Mouse (Mus musculus) left cerebral cortex, postnatal 14 days (tissue): Measurements from ENCODE around the gene Ptprm. TPM values are rescaled to one million over a fixed set of nuclear protein-coding genes. Genes with fewer than 3 reads are reported as not detected.

Experiments used
- DNase-seq, 2 experiments: peaks; one replicate each; pipeline ENCODE4 v3.0.0; 2021 to 2022; ENCODE audit warnings: low spot score in 2 of 2, mixed read lengths in 1 of 2
- intact Hi-C: fragments of 180-260 bp; cut with DNase I; formaldehyde crosslinking; loops from one replicate; pipeline ENCODE4 v1.15.1; 2025
- microRNA-seq, 2 experiments: library from miRNA; unstranded; fragments of <30 nt; microRNA quantifications; one replicate each; pipeline ENCODE4 v1.2.0; 2022
- total RNA-seq, 2 experiments: library from RNA; stranded (reverse); gene quantifications; 2 replicates each; pipeline ENCODE4 v1.2.3; 2021

Gene Ptprm
- total RNA-seq, 2 experiments from 2014 or later = 36.2 to 41.9 TPM

GRCm38 (mm10) chr17:66687543-66687942 lies 666.7 kb downstream of the Ptprm start:
- DNase-seq = no peak
- intact Hi-C loops = no loop called here

GRCm38 (mm10) chr17:66686701-66687489 lies 667.4 kb downstream of the Ptprm start:
- DNase-seq = peak in 1 of 2 experiments; percentile 25
- intact Hi-C loops = no loop called here

GRCm38 (mm10) chr17:66683411-66683810 lies 670.8 kb downstream of the Ptprm start:
- intact Hi-C loops = loop anchor here (5.0 kb wide), 1 partner anchor 69 kb away; no protein-coding TSS in a partner anchor

GRCm38 (mm10) chr17:66680662-66681061 lies 673.6 kb downstream of the Ptprm start:
- intact Hi-C loops = loop anchor here (5.0 kb wide), 1 partner anchor 72 kb away; no protein-coding TSS in a partner anchor
- peak; percentile 22 to 55 for DNase-seq

More at GRCm38 (mm10) chr17:66683411-66683810, 670.8 kb downstream of the Ptprm start:
- no peak for DNase-seq

- intact Hi-C loops = no loop called here
- DNase-seq = no peak
Observed at GRCm38 (mm10) chr17:66674667-66675066, 679.6 kb downstream of the Ptprm start.

- intact Hi-C loops = no loop called here
- DNase-seq = no peak
Observed at GRCm38 (mm10) chr17:66671715-66672230, 682.5 kb downstream of the Ptprm start.

- intact Hi-C loops = no loop called here
- no peak for DNase-seq
Observed at GRCm38 (mm10) chr17:66671287-66671686, 683.0 kb downstream of the Ptprm start.

GRCm38 (mm10) chr17:66665791-66666190 lies 688.5 kb downstream of the Ptprm start:
- DNase-seq = no peak
- intact Hi-C loops = no loop called here

GRCm38 (mm10) chr17:66665201-66665756 lies 689.0 kb downstream of the Ptprm start:
- intact Hi-C loops = no loop called here
- DNase-seq = no peak

- intact Hi-C loops = no loop called here
- no peak for DNase-seq
Observed at GRCm38 (mm10) chr17:66664796-66665195, 689.5 kb downstream of the Ptprm start.

- intact Hi-C loops = no loop called here
- DNase-seq = no peak
Observed at GRCm38 (mm10) chr17:66659242-66659641, 695.0 kb downstream of the Ptprm start.

- intact Hi-C loops = no loop called here
- DNase-seq = no peak
Observed at GRCm38 (mm10) chr17:66637951-66638722, 716.1 kb downstream of the Ptprm start.

- no peak for DNase-seq
- intact Hi-C loops = no loop called here
Observed at GRCm38 (mm10) chr17:66619996-66620656, 734.1 kb downstream of the Ptprm start.

GRCm38 (mm10) chr17:66619255-66619826 lies 734.9 kb downstream of the Ptprm start:
- intact Hi-C loops = no loop called here

More at GRCm38 (mm10) chr17:66619255-66619826, 734.9 kb downstream of the Ptprm start:
- DNase-seq = no peak

Small RNA genes within 50 kb of the gene (microRNA-seq; reads per million reads assigned to microRNA genes)
- gene Mir5709 = 0 reads per million in 2 experiments
